Mouse (Mus musculus): ENCODE measurements at regions not wholly inside any gene's neighbourhood (a gene's known extent, or its start where the extent isn't known, plus 50 kb on each side); places are given as distances from the start of the nearest gene placed in this dataset.
"Not testable (repeated sequence)": the region's sequence is repeated elsewhere in the genome, so short reads cannot be mapped to it uniquely, and the experiment has no call there.

- H3K4me1 ChIP-seq, result no peaks in the 10 kb centered on the region
- H3K27ac ChIP-seq, result no peak overlapping the region
- no peak overlapping the region for H3K9ac ChIP-seq
- no peak overlapping the region for H3K4me3 ChIP-seq (replicated peaks)
- H3K27me3 ChIP-seq, result no peaks in the 10 kb centered on the region
- no peak for ATAC-seq (replicated peaks; ENCODE audit: low FRiP score)
- H3K36me3 ChIP-seq, result no peaks in the 10 kb centered on the region
- no peaks in the 10 kb centered on the region for H3K9me3 ChIP-seq (replicated peaks)
- 82% methylated on average over 2 of the region's 2 CpGs for WGBS
- no peak overlapping the region for H3K4me2 ChIP-seq
Observed at GRCm38 (mm10) chr11:71285193-71285592, 54.7 kb upstream of the Nlrp1b start.

- not testable (repeated sequence) for H3K9ac ChIP-seq; ATAC-seq (replicated peaks; ENCODE audit: low FRiP score)
Observed at GRCm38 (mm10) chr11:71288243-71288642, 57.7 kb upstream of the Nlrp1b start.

GRCm38 (mm10) chr11:71289490-71289889, 59.0 kb upstream of the Nlrp1b start:
- Histone ChIP-seq H3K36me3 (no peaks in the 10 kb centered on the region), H3K9ac (no peak overlapping the region), H3K27me3 (no peaks in the 10 kb centered on the region), H3K9me3 (replicated peaks) (no peaks in the 10 kb centered on the region), H3K4me2 (no peak overlapping the region), H3K4me3 (replicated peaks) (no peak overlapping the region), H3K4me1 (no peaks in the 10 kb centered on the region), H3K27ac (no peak overlapping the region)
- 75% methylated on average over 1 of the region's 1 CpGs for WGBS
- no peak for ATAC-seq (replicated peaks; ENCODE audit: low FRiP score)

More at GRCm38 (mm10) chr11:71288243-71288642, 57.7 kb upstream of the Nlrp1b start:
- not testable (repeated sequence) for H3K27me3 ChIP-seq; H3K9me3 ChIP-seq (replicated peaks); H3K4me1 ChIP-seq; H3K4me3 ChIP-seq (replicated peaks); H3K4me2 ChIP-seq; H3K27ac ChIP-seq; H3K36me3 ChIP-seq

- no peak overlapping the region for H3K4me3 ChIP-seq (replicated peaks)
- H3K36me3 ChIP-seq, result no peaks in the 10 kb centered on the region
- WGBS, result 74% methylated on average over 1 of the region's 1 CpGs
- H3K9me3 ChIP-seq (replicated peaks), result no peaks in the 10 kb centered on the region
- ATAC-seq (replicated peaks; ENCODE audit: low FRiP score), result no peak
- no peak overlapping the region for H3K9ac ChIP-seq
- H3K4me1 ChIP-seq, result no peaks in the 10 kb centered on the region
- H3K27me3 ChIP-seq, result no peaks in the 10 kb centered on the region
- H3K4me2 ChIP-seq, result no peak overlapping the region
- no peak overlapping the region for H3K27ac ChIP-seq
Observed at GRCm38 (mm10) chr11:71299479-71299878, 68.9 kb upstream of the Nlrp1b start.

- Histone ChIP-seq H3K27me3 (peaks cover 4% of the 10 kb centered on the region; the same call in 1 of the 2 replicates), H3K4me2 (no peak overlapping the region), H3K4me3 (replicated peaks) (no peak overlapping the region), H3K4me1 (no peaks in the 10 kb centered on the region), H3K36me3 (no peaks in the 10 kb centered on the region), H3K9ac (no peak overlapping the region), H3K9me3 (replicated peaks) (no peaks in the 10 kb centered on the region), H3K27ac (no peak overlapping the region)
- WGBS, result 38% methylated on average over 1 of the region's 1 CpGs
- no peak for ATAC-seq (replicated peaks; ENCODE audit: low FRiP score)
Observed at GRCm38 (mm10) chr11:71323439-71323838, 92.9 kb upstream of the Nlrp1b start.

- Histone ChIP-seq H3K4me2 (no peak overlapping the region), H3K9ac (no peak overlapping the region), H3K27ac (no peak overlapping the region), H3K27me3 (no peaks in the 10 kb centered on the region; the same call in 1 of the 2 replicates), H3K4me3 (replicated peaks) (no peak overlapping the region), H3K4me1 (no peaks in the 10 kb centered on the region), H3K36me3 (no peaks in the 10 kb centered on the region), H3K9me3 (replicated peaks) (no peaks in the 10 kb centered on the region)
- 10% methylated on average over 1 of the region's 1 CpGs for WGBS
- ATAC-seq (replicated peaks; ENCODE audit: low FRiP score), result no peak
Observed at GRCm38 (mm10) chr11:71337428-71337827, 106.9 kb upstream of the Nlrp1b start.

GRCm38 (mm10) chr11:71346024-71346423, 115.5 kb upstream of the Nlrp1b start:
- Histone ChIP-seq H3K27ac (no peak overlapping the region), H3K4me3 (replicated peaks) (no peak overlapping the region), H3K36me3 (no peaks in the 10 kb centered on the region), H3K4me1 (no peaks in the 10 kb centered on the region), H3K4me2 (no peak overlapping the region), H3K27me3 (no peaks in the 10 kb centered on the region), H3K9me3 (replicated peaks) (no peaks in the 10 kb centered on the region), H3K9ac (no peak overlapping the region)
- 57% methylated on average over 3 of the region's 3 CpGs for WGBS
- ATAC-seq (replicated peaks; ENCODE audit: low FRiP score), result no peak

- WGBS, result 55% methylated on average over 3 of the region's 3 CpGs
- no peaks in the 10 kb centered on the region for H3K36me3 ChIP-seq
Observed at GRCm38 (mm10) chr11:71357089-71357488, 126.6 kb upstream of the Nlrp1b start.

GRCm38 (mm10) chr11:71360856-71361255, 130.3 kb upstream of the Nlrp1b start:
- Histone ChIP-seq H3K36me3 (no peaks in the 10 kb centered on the region), H3K4me2 (no peak overlapping the region), H3K9me3 (replicated peaks) (no peaks in the 10 kb centered on the region), H3K9ac (no peak overlapping the region), H3K4me1 (no peaks in the 10 kb centered on the region), H3K4me3 (replicated peaks) (no peak overlapping the region), H3K27ac (no peak overlapping the region), H3K27me3 (no peaks in the 10 kb centered on the region)
- ATAC-seq (replicated peaks; ENCODE audit: low FRiP score), result no peak
- 86% methylated on average over 5 of the region's 5 CpGs for WGBS

More at GRCm38 (mm10) chr11:71357089-71357488, 126.6 kb upstream of the Nlrp1b start:
- Histone ChIP-seq H3K9me3 (replicated peaks) (no peaks in the 10 kb centered on the region), H3K4me3 (replicated peaks) (no peak overlapping the region), H3K9ac (no peak overlapping the region), H3K4me2 (no peak overlapping the region), H3K4me1 (no peaks in the 10 kb centered on the region), H3K27ac (no peak overlapping the region), H3K27me3 (no peaks in the 10 kb centered on the region)
- no peak for ATAC-seq (replicated peaks; ENCODE audit: low FRiP score)

GRCm38 (mm10) chr11:71371871-71372270, 141.3 kb upstream of the Nlrp1b start:
- Histone ChIP-seq H3K9ac (no peak overlapping the region), H3K27me3 (no peaks in the 10 kb centered on the region), H3K4me2 (no peak overlapping the region), H3K4me1 (no peaks in the 10 kb centered on the region), H3K9me3 (replicated peaks) (no peaks in the 10 kb centered on the region), H3K4me3 (replicated peaks) (no peak overlapping the region), H3K27ac (no peak overlapping the region), H3K36me3 (no peaks in the 10 kb centered on the region)
- 42% methylated on average over 5 of the region's 5 CpGs for WGBS
- no peak for ATAC-seq (replicated peaks; ENCODE audit: low FRiP score)

- no peak overlapping the region for H3K27ac ChIP-seq
- 80% methylated on average over 5 of the region's 5 CpGs for WGBS
Observed at GRCm38 (mm10) chr11:71375132-71375531, 144.6 kb upstream of the Nlrp1b start.

GRCm38 (mm10) chr11:71388411-71388810, 157.9 kb upstream of the Nlrp1b start:
- Histone ChIP-seq H3K9ac (no peak overlapping the region), H3K9me3 (replicated peaks) (no peaks in the 10 kb centered on the region), H3K27ac (no peak overlapping the region), H3K4me1 (no peaks in the 10 kb centered on the region), H3K27me3 (no peaks in the 10 kb centered on the region), H3K4me3 (replicated peaks) (no peak overlapping the region), H3K36me3 (no peaks in the 10 kb centered on the region), H3K4me2 (no peak overlapping the region)
- 76% methylated on average over 4 of the region's 4 CpGs for WGBS
- ATAC-seq (replicated peaks; ENCODE audit: low FRiP score), result no peak

More at GRCm38 (mm10) chr11:71375132-71375531, 144.6 kb upstream of the Nlrp1b start:
- H3K9ac ChIP-seq, result no peak overlapping the region
- H3K9me3 ChIP-seq (replicated peaks), result no peaks in the 10 kb centered on the region
- H3K36me3 ChIP-seq, result no peaks in the 10 kb centered on the region
- H3K4me1 ChIP-seq, result no peaks in the 10 kb centered on the region
- H3K4me3 ChIP-seq (replicated peaks), result no peak overlapping the region
- H3K4me2 ChIP-seq, result no peak overlapping the region
- H3K27me3 ChIP-seq, result no peaks in the 10 kb centered on the region
- no peak for ATAC-seq (replicated peaks; ENCODE audit: low FRiP score)

GRCm38 (mm10) chr11:71389659-71390058, 159.1 kb upstream of the Nlrp1b start:
- no peaks in the 10 kb centered on the region for H3K4me1 ChIP-seq
- H3K9ac ChIP-seq, result no peak overlapping the region
- no peaks in the 10 kb centered on the region for H3K36me3 ChIP-seq
- peak; percentile 89 for ATAC-seq (replicated peaks; ENCODE audit: low FRiP score)
- H3K4me2 ChIP-seq, result no peak overlapping the region
- H3K4me3 ChIP-seq (replicated peaks), result no peak overlapping the region
- H3K27ac ChIP-seq, result no peak overlapping the region
- WGBS, result 6% methylated on average over 7 of the region's 7 CpGs
- H3K9me3 ChIP-seq (replicated peaks), result no peaks in the 10 kb centered on the region
- no peaks in the 10 kb centered on the region for H3K27me3 ChIP-seq
